Mouse (Mus musculus) right cerebral cortex, postnatal 14 days (tissue): Measurements from ENCODE around the gene Srsf3.
"Not testable (repeated sequence)": the region's sequence is repeated elsewhere in the genome, so short reads cannot be mapped to it uniquely, and the experiment has no call there.

Experiments
- DNase-seq: peaks from one replicate; pipeline ENCODE4 v3.0.0; 2022

Srsf3 gene

DNA sequence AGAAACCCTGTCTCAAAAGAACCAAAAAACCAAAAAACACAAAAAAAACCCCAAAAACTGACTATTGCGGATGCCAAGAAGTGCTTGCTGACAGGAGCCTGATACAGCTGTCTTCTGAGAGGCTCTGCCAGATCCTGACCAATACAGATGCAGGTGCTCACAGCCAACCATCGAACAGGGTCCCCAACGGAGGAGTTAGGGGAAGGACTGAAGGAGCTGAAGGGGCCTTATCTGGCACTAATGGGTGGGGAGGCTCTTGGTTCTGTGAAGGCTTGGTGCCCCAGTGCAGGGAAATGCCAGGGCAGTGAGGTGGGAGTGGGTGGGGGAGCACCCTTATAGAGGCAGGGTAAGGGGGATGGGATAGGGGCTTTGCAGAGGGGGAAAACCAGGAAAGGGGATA is 35.0 kb downstream of the Srsf3 start:
- DNase-seq, result not testable (repeated sequence)

DNA sequence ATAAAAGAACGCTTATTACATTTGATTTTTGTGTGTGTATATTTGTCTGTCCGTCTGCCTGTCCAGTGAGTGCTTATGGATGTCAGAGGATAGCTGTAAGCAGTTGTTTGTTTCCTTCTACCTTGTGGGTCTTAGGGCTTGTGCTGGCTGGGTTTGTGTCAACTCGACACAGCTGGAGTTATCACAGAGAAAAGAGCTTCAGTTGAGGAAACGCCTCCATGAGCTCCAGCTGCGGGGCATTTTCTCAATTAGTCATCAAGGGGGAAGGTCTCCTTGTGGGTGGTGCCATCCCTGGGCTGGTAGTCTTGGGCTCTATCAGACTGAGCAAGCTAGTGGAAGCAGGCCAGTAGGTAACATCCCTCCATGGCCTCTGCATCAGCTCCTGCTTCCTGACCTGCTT is 35.4 kb downstream of the Srsf3 start:
- DNase-seq, result no peak

DNA sequence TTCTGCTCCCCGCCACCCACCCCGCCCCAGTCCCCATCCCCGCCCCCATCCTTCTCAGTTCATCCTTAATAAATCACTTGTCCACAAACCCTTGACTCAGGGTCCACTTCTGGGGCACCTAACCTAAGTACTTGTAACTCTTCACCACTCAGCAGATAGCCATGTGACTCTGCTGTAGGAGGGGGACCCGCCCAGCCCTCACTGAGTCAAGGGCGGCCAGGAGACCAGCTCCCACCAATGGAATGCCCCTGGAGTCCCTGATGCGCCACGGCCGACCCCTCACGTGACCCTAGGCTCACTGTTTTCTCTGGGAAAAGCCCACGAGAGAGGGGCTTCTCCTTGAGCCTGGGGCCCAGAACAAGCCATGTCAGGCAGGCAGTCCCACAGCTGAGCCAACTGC is 36.6 kb downstream of the Srsf3 start:
- DNase-seq, result no peak

DNA sequence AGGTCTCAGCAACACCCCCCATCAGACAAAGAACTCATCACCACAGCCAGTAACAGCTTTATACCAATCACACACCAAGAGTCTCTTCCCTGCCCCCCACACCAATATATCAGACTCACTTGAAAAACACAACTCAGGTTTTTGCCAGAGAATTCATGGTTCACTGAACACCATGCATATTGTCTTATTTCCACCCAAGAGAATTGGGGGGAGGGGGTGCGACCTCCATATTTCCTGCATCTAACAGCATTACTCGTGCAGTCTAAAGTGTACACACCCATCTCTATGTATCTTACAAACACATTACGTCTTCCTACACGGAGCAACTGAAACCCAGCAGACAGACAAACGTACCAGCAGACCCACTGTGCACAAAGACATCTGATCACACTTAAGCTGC is 39.4 kb downstream of the Srsf3 start:
- no peak for DNase-seq

DNA sequence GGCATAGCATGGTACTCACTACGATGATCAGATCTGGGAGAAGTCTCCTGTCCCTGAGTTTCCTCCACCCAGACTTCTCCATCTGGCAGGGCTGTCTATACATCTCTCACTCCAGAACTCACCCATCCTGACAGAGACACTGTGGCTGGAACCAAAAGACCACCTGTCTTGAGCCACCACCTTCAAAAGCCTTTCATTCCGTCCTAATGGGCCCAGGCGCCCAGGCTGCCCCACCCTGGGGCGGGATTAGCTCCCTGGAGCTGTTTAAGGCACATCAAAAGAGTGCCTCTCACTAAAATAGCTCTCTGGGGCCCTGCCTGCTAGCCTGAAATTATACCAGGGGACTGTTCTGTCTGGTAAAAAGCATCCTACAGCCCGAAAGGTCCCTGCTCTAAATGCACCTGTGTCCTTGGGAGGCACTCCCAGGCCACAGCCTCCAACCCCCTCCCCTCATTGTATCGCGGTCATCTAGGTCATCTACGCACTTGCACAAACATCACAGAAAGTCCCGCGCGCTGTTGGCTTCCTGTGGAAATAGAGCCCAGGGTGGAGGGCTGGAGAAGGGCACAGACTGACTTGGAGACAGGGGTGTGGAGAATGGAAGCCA is 40.4 kb downstream of the Srsf3 start:
- no peak for DNase-seq

GRCm38 (mm10) chr17:29073313-29073712 is 40.9 kb downstream of the Srsf3 start:
- DNase-seq, result no peak

- no peak for DNase-seq
Measured at GRCm38 (mm10) chr17:29074085-29074484, 41.7 kb downstream of the Srsf3 start.

- DNase-seq, result no peak
Measured at GRCm38 (mm10) chr17:29076235-29076634, 43.8 kb downstream of the Srsf3 start.

- peak; percentile 57 for DNase-seq
Measured at GRCm38 (mm10) chr17:29077786-29078509, 45.5 kb downstream of the Srsf3 start.

DNA sequence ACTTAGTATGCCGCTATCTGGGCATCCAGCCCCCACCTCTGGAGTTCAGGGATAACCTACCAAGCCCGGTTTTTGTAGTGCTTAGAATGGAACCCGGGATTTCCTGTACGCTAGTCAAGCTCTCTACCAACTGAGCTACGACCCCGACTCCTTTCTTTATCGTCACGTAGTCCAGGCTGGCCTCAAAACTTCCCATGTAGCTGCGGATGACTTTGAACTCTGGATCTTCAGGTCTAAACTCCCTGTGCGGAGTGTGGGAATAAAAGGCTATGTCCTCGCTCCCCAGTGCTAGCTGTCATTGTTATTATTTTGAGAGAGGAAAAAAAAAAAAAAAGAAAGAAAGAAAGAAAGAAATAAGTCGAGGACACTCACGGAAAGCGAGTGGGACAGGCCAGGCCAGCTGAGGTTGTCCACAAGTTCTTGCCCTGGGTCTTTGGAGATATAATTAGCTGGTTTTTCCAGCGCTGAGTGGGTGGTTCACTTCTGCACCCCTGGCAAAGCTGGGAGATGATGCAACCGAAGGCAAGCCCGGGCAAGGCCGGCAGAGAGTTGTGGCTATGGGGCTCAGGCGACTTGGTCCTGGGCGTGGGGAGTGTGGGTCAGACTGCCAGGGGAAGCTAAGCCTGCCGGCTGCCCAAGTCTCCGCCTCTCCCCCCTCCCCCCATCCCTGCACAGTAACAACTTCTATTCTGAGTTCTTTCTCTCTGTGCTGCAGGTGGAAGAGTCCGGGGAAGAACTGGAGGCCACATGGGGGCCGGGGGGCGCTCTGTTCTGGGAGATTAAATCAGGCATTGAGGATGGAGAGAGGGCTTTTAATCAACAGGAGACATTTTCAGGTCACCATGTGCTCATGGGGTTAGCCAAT is 46.3 kb downstream of the Srsf3 start:
- DNase-seq, result no peak

DNA sequence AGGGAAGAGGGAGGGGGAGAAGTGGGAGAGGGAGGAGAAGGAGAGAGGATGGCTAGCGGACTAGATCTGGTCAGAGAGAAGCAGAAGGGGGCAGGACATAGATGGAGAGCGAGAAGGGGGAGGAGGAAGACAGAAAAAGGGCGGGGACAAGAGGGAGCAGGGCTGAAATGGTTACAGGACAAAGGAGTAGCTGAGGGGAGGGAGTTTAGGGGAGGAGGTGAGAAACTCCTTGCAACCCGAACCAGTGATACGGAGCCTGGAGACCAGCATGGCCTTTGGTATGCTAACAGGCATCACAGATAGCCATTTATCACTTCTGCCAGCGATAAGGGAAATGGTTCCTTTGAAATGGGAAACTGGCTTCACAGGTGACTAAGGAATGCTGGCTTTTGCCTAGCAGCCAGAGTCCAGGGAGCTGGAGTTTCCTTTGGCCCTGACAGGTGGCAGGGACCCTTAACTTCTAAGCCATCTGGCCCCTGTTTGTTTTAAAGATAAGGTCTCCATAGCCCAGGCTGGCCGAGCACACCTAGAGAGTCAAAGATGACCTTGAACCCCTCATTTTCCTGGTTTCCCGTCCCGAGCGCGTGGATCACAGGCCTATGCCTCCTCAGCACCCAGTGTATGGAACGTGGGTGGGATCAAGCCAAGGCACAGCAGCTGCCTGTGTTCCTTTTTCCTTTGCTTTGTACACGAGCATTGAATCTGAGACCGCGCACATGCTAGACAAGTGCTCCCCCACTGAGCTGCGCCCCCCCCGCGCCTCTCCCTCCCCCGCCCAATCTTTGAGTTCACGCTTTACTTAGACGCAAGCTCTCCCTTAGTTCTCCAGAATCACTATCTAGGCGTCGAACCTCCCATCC is 48.6 kb downstream of the Srsf3 start:
- no peak for DNase-seq

DNA sequence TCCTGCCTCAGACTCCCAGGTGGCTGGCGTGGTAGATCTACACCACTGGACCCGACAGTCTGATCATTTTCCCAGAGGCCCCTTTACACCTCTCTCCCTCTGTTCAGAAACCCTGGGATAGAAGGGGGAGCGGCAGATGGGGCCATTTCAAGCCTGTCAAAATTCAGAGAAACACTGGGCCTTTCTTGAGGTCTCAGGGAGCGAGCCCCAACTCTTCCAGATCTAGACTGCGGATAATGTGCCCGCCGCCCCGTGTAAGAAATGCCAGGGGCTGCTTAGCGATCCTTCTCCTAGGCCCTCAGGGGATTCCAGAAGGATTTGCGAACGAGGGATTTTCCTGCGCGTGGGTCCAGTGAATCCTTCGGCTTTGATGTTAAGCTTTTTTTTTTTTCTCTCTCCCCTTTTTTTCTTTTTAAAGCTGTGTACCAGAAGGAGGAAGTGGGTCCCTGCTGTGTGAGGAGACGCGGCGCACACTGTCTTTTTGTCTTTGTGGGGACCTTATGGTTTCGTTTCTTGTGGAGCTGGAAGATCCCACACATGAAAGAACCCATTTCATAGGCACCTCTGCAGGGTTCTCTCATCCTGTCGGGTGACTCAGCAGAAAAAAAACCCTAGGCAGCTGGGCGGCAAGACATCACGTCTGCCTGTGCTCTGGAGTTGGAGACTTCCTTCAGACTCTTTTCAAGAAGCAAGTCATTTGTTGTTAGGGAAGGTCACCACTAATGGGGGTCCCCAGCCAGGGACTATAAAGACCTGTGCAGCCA is 49.4 kb downstream of the Srsf3 start:
- DNase-seq, result no peak

- no peak for DNase-seq
Measured at GRCm38 (mm10) chr17:29083586-29083985, 51.2 kb downstream of the Srsf3 start.

DNA sequence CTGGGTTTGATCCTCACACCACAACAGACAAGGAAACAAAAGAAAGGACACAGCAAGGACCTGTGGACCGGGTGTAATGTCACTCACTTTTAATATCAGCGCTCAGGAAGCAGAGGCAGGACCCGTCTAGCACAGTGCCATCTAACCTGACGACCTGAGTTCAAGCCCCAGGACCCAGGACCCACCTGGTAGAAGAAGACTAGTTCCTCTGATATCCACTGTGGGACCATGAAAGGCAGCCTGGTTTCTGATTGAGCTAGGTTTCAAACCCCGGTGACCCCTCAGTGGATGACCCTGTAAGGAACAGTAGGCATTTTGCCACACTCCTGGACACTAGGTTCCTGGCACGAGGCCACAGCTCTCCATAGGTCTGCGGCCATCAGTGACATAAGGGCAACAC is 52.2 kb downstream of the Srsf3 start:
- no peak for DNase-seq

DNA sequence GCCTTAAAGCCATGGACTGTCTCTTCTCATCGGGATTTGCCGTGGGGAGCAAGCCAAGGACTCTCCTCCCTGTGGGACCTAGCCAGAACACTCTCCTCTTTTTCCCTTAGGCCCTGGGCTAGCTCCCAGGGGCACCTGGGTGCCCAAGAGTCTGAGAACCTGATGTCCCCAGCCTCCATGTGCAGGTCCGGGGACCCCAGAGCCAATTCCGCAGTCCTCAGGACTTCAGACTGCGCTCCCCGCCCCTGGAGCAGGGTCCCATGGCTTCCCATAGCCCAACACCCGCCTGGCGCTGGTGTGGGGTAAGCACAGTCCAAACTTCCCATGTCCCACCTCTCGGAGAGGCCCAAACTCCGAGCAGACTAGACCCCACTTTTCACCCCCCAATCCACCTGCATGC is 52.8 kb downstream of the Srsf3 start:
- DNase-seq, result no peak

- DNase-seq, result no peak
Measured at GRCm38 (mm10) chr17:29086916-29087315, 54.5 kb downstream of the Srsf3 start.

GRCm38 (mm10) chr17:29090776-29091175 is 58.3 kb downstream of the Srsf3 start, which contains the start of gene Cdkn1a:
TSS of gene Cdkn1a (plus strand) at chr17:29090976.
- DNase-seq, result no peak

DNA sequence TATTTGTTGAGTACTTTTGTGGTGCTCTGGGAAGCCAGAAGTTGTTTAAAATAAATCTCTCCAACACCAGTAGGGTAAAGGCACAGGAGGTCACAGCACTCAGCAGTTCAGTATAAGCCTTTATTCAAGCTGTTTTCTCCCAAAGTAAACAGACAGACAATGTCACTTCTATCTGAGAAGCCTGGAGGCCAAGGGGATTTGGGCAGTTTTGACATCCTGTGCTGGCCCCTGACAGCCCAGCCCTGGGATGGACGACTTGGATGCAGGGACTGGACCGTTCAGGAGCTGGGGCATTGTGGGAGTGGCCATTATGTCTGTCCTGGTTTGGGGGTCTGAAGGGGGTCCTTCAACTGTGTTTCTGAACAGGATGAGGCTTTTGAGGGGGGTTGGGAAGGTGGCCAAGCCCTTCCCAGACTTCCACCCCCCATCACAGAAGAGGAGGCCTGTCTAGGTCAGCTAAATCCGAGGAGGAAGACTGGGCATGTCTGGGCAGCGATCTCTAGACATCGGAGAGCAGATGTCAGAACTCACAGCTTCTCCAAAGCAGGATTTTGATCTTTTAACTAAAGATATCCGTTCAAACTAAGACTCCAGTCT is 59.0 kb downstream of the Srsf3 start:
- DNase-seq, result no peak

DNA sequence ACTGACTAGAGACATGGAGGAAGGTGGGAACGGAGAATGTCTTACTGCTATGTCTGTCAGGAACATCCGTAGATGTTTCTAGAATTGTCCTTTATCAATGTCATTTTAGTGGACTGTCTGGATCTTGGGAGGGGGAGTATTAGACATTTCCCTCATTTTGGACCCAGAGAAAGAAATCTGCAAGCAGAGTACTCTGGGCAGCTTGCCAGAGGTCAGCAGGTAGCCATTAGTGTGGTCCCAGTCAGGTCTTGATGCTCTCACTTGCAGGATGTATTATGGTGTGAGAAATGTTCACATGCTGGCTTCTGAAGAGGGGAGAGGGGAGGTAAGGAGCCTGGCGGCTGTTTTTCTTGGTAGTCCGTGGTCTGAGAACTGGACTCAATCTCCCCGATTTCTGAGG is 60.1 kb downstream of the Srsf3 start:
- no peak for DNase-seq
